Mouse (Mus musculus) embryonic fibroblast, embryonic 13.5 days (primary cell): Measurements from ENCODE around the gene Hivep3. TPM values are rescaled to one million over a fixed set of nuclear protein-coding genes. Genes with fewer than 3 reads are reported as not detected.

Experiments
- H3K27ac ChIP-seq: 2 replicates; pipeline ENCODE4 v1.5.1; 2012; ENCODE audit warnings: low read length, control low read depth, inconsistent platforms; ENCODE audit not compliant: insufficient read depth
- H3K4me1 ChIP-seq: 2 replicates; pipeline ENCODE4 v1.6.1; 2011; ENCODE audit warnings: low read length; ENCODE audit not compliant: control insufficient read depth, insufficient read depth
- H3K4me3 ChIP-seq: 2 replicates; pipeline ENCODE4 v1.5.1; 2011; ENCODE audit warnings: mild to moderate bottlenecking, control low read depth, low read length; ENCODE audit not compliant: insufficient read depth
- CTCF ChIP-seq: IDR thresholded peaks from 2 replicates; pipeline ENCODE4 v1.5.1; 2011; ENCODE audit warnings: mild to moderate bottlenecking, control low read depth, low read length, moderate library complexity, borderline replicate concordance; ENCODE audit not compliant: insufficient read depth
- POLR2A ChIP-seq: IDR thresholded peaks from 2 replicates; pipeline ENCODE4 v1.6.1; 2011; ENCODE audit warnings: low read depth, mild to moderate bottlenecking, control low read depth, low read length, moderate library complexity
- polyA plus RNA-seq: library from polyadenylated mRNA; stranded (reverse); fragments of >200 nt; gene quantifications from 2 replicates; pipeline ENCODE4 v1.2.4, GENCODE M21; 2011; ENCODE audit warnings: low read depth; ENCODE audit not compliant: missing spikeins, insufficient read length

The Hivep3 gene
- polyA plus RNA-seq, 1 experiment = 3.8 TPM

GRCm38 (mm10) chr4:120058157-120058556 lies 324.6 kb downstream of the Hivep3 start:
- H3K4me1 ChIP-seq = no peaks in the 10 kb centered on the region
- H3K27ac ChIP-seq = no peak overlapping the region
- no peak overlapping the region for H3K4me3 ChIP-seq
- TF ChIP-seq CTCF = no peak
- TF ChIP-seq POLR2A = no peak

- H3K4me3 ChIP-seq = no peak overlapping the region
- TF ChIP-seq CTCF (no peak), POLR2A (no peak)
- H3K27ac ChIP-seq = no peak overlapping the region
- no peaks in the 10 kb centered on the region; the same call in 1 of the 2 replicates for H3K4me1 ChIP-seq
These were observed 325.2 kb downstream of the Hivep3 start for GRCm38 (mm10) chr4:120058794-120059193.

GRCm38 (mm10) chr4:120061727-120062126 lies 328.1 kb downstream of the Hivep3 start:
- TF ChIP-seq CTCF = no peak
- no peak for TF ChIP-seq POLR2A
- H3K4me1 ChIP-seq = no peaks in the 10 kb centered on the region; the same call in 1 of the 2 replicates
- H3K27ac ChIP-seq = no peak overlapping the region
- H3K4me3 ChIP-seq = no peak overlapping the region

GRCm38 (mm10) chr4:120062198-120062597 lies 328.6 kb downstream of the Hivep3 start:
- H3K4me1 ChIP-seq = peaks cover 4% of the 10 kb centered on the region
- H3K27ac ChIP-seq = no peak overlapping the region
- TF ChIP-seq POLR2A (no peak), CTCF (no peak)
- no peak overlapping the region for H3K4me3 ChIP-seq

GRCm38 (mm10) chr4:120062754-120063153 lies 329.2 kb downstream of the Hivep3 start:
- Histone ChIP-seq H3K4me1 (peaks cover 6% of the 10 kb centered on the region), H3K27ac (no peak overlapping the region), H3K4me3 (no peak overlapping the region)
- TF ChIP-seq CTCF (no peak), POLR2A (no peak)

- Histone ChIP-seq H3K4me1 (peaks cover 6% of the 10 kb centered on the region), H3K4me3 (no peak overlapping the region), H3K27ac (no peak overlapping the region)
- TF ChIP-seq CTCF (no peak), POLR2A (no peak)
These were observed 330.0 kb downstream of the Hivep3 start for GRCm38 (mm10) chr4:120063353-120064124.

GRCm38 (mm10) chr4:120064696-120065095 lies 331.1 kb downstream of the Hivep3 start, which contains the start of gene AL607142.1:
TSS of gene AL607142.1 (plus strand) at chr4:120064996.
- no peak for TF ChIP-seq CTCF
- Histone ChIP-seq H3K4me3 (no peak within 1 kb of the TSS), H3K4me1 (peaks cover 6% of the 10 kb centered on the region), H3K27ac (no peak within 1 kb of the TSS)

GRCm38 (mm10) chr4:120066841-120067591 lies 333.4 kb downstream of the Hivep3 start:
- peaks cover 6% of the 10 kb centered on the region for H3K4me1 ChIP-seq
- no peak overlapping the region for H3K4me3 ChIP-seq
- TF ChIP-seq POLR2A (no peak), CTCF (no peak)
- H3K27ac ChIP-seq = peak overlapping the region; percentile 34; the same call in 1 of the 2 replicates

GRCm38 (mm10) chr4:120067592-120068235 lies 334.1 kb downstream of the Hivep3 start:
- TF ChIP-seq CTCF (no peak), POLR2A (no peak)
- no peak overlapping the region for H3K27ac ChIP-seq
- H3K4me3 ChIP-seq = no peak overlapping the region
- peaks cover 6% of the 10 kb centered on the region for H3K4me1 ChIP-seq
